Mouse (Mus musculus): ENCODE measurements at regions not wholly inside any gene's neighbourhood (a gene's known extent, or its start where the extent isn't known, plus 50 kb on each side); places are given as distances from the start of the nearest gene placed in this dataset. TPM values are rescaled to one million over a fixed set of nuclear protein-coding genes. Genes with fewer than 3 reads are reported as not detected.

DNA sequence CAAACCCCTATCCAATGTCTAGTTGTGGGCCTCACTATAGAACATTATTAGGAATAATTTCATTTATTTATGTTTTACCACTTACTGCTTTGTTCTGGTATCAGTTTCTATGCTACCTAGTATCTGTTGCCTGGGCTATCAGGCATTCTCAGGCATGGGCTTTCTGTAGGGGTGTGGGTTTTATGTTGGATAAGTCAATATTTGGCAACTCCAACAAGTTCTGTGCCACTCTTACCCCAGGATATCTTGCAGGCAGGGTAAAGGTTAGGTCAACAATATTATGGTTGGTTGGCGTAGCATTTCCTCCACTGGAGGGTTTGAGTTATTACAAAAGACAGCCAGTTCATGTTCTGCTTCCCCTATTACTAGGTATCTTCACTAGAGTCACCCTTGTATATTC, 65.8 kb downstream of the Smim10l1 start:
- Histone ChIP-seq H3K4me2 (no peak overlapping the region), H3K9ac (ENCODE audit: low read depth, low read length) (no peak overlapping the region), H3K4me1 (replicated peaks; ENCODE audit: control insufficient read depth, insufficient read depth, low read length) (no peaks in the 10 kb centered on the region), H3K4me3 (ENCODE audit: low read depth, low read length) (no peak overlapping the region), H3K9me3 (ENCODE audit: control insufficient read depth, low read length) (no peaks in the 10 kb centered on the region), H3K27ac (ENCODE audit: low read depth, low read length) (no peak overlapping the region), H3K36me3 (ENCODE audit: control insufficient read depth, insufficient read depth, low read length) (no peaks in the 10 kb centered on the region), H3K27me3 (replicated peaks; ENCODE audit: control insufficient read depth, insufficient read depth, low read length) (no peaks in the 10 kb centered on the region)
- no peak for DNase-seq (ENCODE audit: low spot score)
- 58% methylated on average over 1 of the region's 1 CpGs for WGBS
- no peak for ATAC-seq (replicated peaks; ENCODE audit: low FRiP score)

DNA sequence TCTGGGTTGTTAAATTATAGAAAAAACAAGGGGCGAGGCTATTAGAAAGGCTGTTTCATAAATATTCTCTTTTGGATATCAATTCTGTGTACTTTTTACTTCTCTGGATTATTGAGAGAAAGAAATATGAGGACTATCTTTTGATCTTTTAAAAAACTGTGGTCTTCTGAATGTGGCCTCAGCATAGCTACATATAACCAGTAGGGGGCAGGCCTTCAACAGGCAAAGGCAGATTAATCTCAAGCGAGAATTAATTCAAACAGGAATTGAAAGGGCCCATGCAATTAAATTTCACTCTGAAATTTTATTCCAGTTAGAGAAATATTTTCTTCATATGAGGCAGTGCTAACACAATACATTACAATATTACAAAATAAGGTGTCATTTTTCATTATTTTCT, 66.6 kb downstream of the Smim10l1 start:
- H3K27ac ChIP-seq (ENCODE audit: low read depth, low read length) = no peak overlapping the region
- no peaks in the 10 kb centered on the region for H3K27me3 ChIP-seq (replicated peaks; ENCODE audit: control insufficient read depth, insufficient read depth, low read length)
- H3K9ac ChIP-seq (ENCODE audit: low read depth, low read length) = no peak overlapping the region
- no peaks in the 10 kb centered on the region for H3K9me3 ChIP-seq (ENCODE audit: control insufficient read depth, low read length)
- H3K4me1 ChIP-seq (replicated peaks; ENCODE audit: control insufficient read depth, insufficient read depth, low read length) = no peaks in the 10 kb centered on the region
- no peaks in the 10 kb centered on the region for H3K36me3 ChIP-seq (ENCODE audit: control insufficient read depth, insufficient read depth, low read length)
- no peak overlapping the region for H3K4me2 ChIP-seq
- DNase-seq (ENCODE audit: low spot score) (no peak), ATAC-seq (replicated peaks; ENCODE audit: low FRiP score) (no peak)
- WGBS = 59% methylated on average over 2 of the region's 2 CpGs
- no peak overlapping the region for H3K4me3 ChIP-seq (ENCODE audit: low read depth, low read length)

DNA sequence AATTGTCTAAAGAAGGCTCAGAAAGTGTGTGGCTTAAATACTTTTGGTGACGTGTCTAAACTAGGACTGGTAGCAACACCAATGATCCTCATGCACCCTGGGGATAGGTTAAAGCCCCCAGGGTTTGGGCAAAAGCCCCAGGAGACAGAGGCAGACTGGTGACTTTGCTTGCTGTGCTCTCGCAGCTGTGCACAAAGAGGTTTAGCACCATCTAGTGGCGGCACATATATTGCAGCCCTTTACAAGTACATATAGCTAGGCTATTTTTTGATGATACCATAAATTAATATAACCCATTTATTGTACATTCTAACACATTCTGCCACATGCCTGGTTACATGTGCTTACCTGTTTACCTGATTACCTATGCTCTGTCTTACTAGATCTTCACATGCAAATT, 85.8 kb upstream of the 5530400C23Rik start:
- ATAC-seq (replicated peaks; ENCODE audit: low FRiP score) = peak; percentile 72
- Histone ChIP-seq H3K4me1 (replicated peaks; ENCODE audit: control insufficient read depth, insufficient read depth, low read length) (no peaks in the 10 kb centered on the region), H3K4me2 (no peak overlapping the region), H3K9ac (ENCODE audit: low read depth, low read length) (no peak overlapping the region), H3K9me3 (ENCODE audit: control insufficient read depth, low read length) (no peaks in the 10 kb centered on the region), H3K27ac (ENCODE audit: low read depth, low read length) (no peak overlapping the region), H3K36me3 (ENCODE audit: control insufficient read depth, insufficient read depth, low read length) (no peaks in the 10 kb centered on the region), H3K27me3 (replicated peaks; ENCODE audit: control insufficient read depth, insufficient read depth, low read length) (no peaks in the 10 kb centered on the region), H3K4me3 (ENCODE audit: low read depth, low read length) (no peak overlapping the region)
- 6% methylated on average over 3 of the region's 3 CpGs for WGBS
- no peak for DNase-seq (ENCODE audit: low spot score)

Small RNA genes lying in the stretch of these regions (microRNA-seq; reads per million reads assigned to microRNA genes)
- gene Gm23403 (ENCODE audit: borderline number of aligned reads) (not detected), gene Gm25019 (ENCODE audit: borderline number of aligned reads) (not detected)
